Mouse (Mus musculus) adrenal gland, postnatal 36 days (tissue): ENCODE data around the gene Spp1. TPM values are rescaled to one million over a fixed set of nuclear protein-coding genes. Genes with fewer than 3 reads are reported as not detected.

Experiments
- total RNA-seq, 2 experiments: library from RNA; stranded (reverse); gene quantifications; 2 replicates each; pipeline ENCODE4 v1.2.3; 2021

Spp1 gene
- total RNA-seq, 2 experiments from 2014 or later, result 126 to 196 TPM

Other genes starting within 250 kb of the Spp1 start
- gene Dmp1, start 232.5 kb upstream of the Spp1 start, total RNA-seq, result not detected
- gene Ibsp, start 135.9 kb upstream of the Spp1 start, total RNA-seq, result not detected
- not detected for gene Mepe, start 109.8 kb upstream of the Spp1 start, total RNA-seq
- 10 to 100 TPM; 43.4 to 44.1 TPM for gene Pkd2, start 24.3 kb downstream of the Spp1 start, total RNA-seq
- 10 to 100 TPM in 1 of 2 experiments, 1 to 10 TPM in 1; 8.8 to 12.6 TPM for gene BC005561, start 73.2 kb downstream of the Spp1 start, total RNA-seq